Mouse (Mus musculus) spleen, postnatal 10 days (tissue): Measurements from ENCODE around the gene Ficd.
A peak's percentile ranks its signal among the peaks of the same experiment; 100 is the strongest.

ENCODE experiments used
- DNase-seq, 2 experiments: peaks; one replicate each; pipeline ENCODE4 v3.0.0; 2021 to 2022; ENCODE audit warnings: low spot score in 2 of 2

Gene Ficd

GRCm38 (mm10) chr5:113735345-113736112 lies at the start of gene Ficd:
Gene Ficd, plus strand, starts transcription at chr5:113735803.
- DNase-seq = peak; percentile 85 to 95

- no peak for DNase-seq
Measured at GRCm38 (mm10) chr5:113687514-113687913, 48.1 kb upstream of the Ficd start.

DNA sequence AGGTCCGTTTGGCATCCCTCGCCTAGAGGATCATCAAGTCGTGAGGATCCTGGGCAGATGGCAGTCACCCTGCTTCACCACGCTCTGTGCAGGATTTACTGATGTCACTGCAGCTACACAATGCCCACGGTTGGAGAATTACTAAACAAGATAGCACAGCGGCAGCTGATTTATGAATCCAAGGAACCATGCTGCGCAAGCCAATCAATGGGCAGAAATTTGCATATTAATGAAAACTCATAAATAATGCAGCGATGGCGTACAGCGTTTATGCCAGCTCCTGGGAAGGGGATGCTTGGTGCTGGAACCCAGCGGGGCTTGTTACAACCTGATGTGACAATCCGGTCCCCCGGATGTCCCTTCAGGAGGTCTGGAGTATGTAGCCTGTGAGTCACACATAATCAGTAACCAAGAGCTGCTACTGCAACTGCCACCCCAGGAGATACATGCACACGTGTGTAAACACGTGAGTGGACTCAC lies 45.5 kb upstream of the Ficd start:
- no peak for DNase-seq

DNA sequence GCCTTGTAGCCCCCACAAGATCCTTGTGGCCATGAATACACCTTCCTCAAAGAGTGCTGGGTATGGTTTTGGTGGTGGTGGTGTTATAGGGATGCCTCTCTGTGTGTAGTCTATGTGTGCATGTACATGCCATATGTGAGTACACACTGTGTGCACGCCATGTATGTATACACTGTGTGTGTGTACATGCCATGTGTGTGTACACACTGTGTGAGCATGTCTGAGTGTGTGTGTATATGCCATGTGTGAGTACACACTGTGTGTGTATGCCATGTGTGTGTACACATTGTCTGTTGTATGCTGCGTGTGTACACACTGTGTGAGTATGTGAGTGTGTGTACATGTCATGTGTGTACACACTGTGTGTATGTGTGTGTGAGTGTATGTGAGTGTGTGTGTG lies 44.7 kb upstream of the Ficd start:
- no peak for DNase-seq

- DNase-seq = no peak
Measured at GRCm38 (mm10) chr5:113693196-113693755, 42.3 kb upstream of the Ficd start.

GRCm38 (mm10) chr5:113694000-113694399 lies 41.6 kb upstream of the Ficd start:
- DNase-seq = no peak

DNA sequence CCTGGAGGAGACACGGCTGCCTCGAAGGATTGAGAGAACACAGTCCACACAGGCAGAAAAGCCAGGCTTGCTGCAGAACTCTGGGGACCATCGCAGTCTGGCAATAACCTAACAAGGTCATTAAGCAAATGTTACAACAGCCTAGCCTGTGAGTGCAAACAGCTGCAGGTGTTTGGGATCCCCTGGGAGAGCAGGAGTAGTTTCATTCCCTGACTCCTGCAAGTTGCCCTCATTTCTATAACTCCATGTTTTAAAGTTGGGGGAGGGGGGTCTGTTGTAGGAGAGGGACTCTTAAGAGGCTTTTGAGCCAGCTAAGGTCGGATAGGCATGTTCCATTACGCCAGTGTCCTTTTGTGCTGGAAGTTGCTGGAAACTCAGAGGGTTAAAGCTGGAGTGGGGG lies 41.2 kb upstream of the Ficd start:
- no peak for DNase-seq

GRCm38 (mm10) chr5:113700388-113701023 lies 35.1 kb upstream of the Ficd start:
- no peak for DNase-seq

GRCm38 (mm10) chr5:113703803-113704585 lies 31.6 kb upstream of the Ficd start:
- DNase-seq = no peak

DNA sequence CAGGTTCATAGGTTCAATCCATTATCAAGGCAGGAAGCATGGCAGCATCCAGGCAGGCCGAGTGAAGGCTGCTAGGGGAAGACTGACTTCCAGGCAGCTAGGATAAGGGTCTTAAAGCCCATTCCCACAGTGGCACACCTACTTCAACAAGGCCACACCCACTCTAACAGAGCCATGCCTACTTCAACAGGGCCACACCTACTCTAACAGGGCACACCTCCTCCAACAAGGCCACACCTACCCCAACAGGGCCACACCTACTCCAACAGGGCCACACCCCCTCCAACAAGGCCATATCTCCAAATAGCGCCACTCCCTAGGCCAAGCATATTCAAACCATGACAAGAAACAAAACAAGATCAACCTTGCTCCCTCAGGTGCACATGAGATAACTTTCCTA lies 22.7 kb upstream of the Ficd start:
- DNase-seq = no peak

DNA sequence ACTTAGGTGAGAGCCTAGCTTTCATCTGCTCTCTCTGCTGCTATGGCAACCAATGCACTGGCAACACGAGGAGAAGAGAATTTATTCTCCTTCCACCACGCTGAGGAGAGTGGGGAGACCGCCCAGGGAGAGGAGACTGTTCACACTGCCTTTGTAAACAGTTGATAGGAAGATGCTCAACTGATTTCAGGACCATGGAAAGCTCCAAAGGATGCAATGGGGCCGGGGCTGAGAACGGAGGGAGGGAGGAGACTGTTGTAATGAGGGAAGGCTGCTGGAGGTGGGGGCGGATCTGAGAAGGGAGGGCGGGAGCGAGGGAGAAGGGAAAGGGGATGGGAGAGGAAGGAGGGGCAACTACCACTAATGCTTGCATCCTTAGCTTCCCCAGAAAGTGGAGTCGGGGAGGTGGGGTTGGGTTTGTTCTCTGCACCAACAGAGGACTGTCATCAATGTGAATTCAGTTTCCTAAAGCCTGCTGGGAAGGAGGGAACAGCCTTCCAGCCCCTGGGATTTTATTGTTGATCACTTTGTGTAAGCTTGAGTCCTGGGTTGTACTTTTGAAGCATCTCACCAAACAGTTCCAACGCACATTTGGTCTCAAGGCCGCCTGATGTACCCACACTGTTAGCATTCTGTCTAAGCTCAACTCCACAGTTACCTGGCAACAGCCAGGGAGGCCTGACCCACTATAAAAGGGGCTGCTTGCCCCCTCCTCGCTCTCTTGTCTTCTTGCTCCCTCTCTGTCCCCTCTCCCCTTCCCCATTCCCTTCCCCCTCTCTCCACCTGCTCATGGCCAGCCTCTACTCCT lies 18.8 kb upstream of the Ficd start:
- no peak for DNase-seq

GRCm38 (mm10) chr5:113719221-113719661 lies 16.4 kb upstream of the Ficd start:
- DNase-seq = no peak

DNA sequence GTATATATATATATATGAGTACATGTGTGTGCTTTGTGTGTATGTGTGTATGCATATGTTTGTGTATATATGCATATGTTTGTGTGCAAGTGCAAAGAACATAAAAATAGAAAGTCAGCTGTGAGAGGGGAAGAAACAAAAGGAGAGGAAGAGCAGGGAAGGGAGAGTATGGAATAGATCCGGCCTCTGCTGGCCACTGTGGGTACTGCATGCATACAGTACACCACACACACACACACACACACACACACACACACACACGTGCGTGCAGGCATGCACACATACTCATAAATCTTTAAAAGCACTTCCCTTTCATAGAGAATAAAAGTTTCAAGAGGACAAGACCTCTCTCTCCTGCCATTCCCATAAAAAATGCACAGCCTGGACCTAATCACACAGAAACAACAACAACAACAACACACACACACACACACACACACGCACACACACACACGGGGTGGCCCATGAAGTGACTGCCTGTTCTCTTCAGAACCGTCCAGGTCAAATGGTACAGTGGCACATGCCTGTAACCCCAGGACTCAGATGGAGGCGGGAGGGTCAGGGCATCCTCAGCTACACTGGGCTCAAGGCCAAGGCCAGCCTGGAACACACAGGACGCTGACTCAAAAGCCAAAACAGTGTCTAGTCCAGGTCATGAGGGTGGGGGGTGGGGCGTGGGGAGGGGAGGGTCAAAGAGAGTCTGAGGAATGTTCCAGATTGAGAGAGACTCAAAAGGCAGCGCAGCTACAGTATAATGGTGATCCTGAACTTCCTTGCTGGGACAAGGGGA lies 13.2 kb upstream of the Ficd start:
- DNase-seq = no peak

DNA sequence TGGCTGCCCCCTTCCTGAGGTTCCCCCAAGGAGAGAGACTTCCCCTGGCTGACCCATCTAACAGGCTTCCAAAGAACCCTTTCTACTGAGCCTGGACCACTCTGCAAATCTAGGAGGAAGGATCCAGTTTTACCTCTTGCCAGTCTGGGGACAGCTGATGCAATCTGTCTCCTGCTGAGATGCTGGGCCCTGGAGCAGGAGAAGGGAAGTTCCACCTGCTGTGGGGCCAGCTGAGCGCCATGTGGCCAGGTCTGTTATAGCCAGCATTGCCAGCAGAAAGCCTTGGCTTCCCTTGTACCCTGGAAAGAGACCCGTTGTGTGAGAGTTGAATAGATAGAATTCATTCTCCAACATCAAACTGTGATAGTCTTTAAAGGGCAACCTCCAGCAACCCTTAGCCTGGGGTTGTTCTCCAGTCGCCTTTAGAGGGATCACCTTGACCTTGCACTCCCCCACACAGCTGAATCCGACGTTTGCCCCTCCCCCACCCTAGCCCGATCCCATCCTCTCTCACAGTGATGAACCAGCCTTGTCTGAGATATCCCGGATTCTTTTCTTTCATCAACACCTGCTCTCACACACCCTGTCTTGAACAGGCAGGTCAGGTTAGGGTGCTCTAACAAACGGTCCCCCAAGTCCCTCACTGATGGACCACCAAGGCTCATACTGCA lies 11.9 kb upstream of the Ficd start:
- no peak for DNase-seq

- DNase-seq = peak; percentile 66 to 84
Measured at GRCm38 (mm10) chr5:113724446-113724845, 11.2 kb upstream of the Ficd start, which contains the start of gene 1700069L16Rik. Gene 1700069L16Rik, minus strand, starts transcription at chr5:113724772.

DNA sequence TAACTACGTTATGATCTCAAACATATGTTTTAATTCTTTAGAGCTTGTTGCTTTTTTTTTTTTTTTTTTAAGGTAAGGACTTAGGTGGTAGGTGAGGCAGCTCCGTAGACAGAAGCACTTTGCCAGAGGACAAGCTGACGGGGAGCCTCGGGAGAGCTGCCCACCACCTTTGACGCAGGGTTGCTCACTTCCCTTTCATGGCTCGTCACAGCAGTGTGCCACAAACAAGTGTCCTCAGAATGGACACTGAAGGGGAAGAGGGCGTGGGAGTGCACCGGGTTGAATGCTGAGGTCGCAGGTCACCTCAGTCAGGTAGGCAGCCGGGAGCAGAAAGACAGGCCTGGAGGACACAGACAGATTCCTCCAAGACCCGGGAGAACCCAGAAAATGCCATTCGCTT lies 10.2 kb upstream of the Ficd start:
- no peak for DNase-seq

GRCm38 (mm10) chr5:113726618-113727017 lies 9.0 kb upstream of the Ficd start:
- DNase-seq = no peak

- DNase-seq = no peak
Measured at GRCm38 (mm10) chr5:113727238-113727637, 8.4 kb upstream of the Ficd start.

DNA sequence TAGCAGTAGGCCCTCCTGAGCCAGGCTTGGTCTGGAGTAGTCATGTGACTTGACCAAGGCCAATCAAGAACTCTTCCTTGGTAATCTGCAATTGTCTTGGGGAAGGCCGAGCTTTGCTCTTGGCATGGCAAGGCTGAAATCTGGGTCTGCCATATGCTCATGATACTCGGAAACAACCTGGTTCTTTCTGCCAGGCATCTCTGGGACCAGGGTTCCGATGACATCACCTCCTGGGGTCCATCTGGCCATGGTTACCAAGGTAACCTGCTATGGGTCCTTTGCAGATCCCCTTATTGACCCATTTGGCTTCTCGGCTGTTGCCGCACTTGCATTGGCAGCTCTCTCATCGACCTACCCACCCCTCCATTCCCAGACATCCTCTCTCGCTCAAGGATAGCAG lies 7.6 kb upstream of the Ficd start:
- DNase-seq = no peak

DNA sequence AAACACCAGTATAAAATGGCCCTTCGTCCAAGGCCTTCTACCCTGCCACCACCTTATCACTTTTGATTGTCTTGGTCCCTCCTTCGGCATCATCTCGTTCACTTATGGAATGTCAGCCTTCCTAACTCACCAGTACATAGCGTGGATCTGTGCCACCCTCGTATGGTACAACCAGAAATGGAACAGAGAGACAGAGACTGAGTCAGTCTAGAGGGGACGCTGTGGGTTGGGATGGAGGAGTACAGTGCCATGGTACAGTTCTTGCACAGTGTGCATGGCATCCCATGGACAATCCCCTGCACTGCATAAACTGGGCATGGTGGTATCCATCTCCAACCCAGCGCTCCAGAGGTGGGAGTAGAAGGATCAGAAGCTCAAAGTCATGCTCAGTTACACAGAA lies 6.9 kb upstream of the Ficd start:
- no peak for DNase-seq
